Mouse (Mus musculus) ES-Bruce4 (cell line): ENCODE measurements at regions not wholly inside any gene's neighbourhood (a gene's known extent, or its start where the extent isn't known, plus 50 kb on each side); places are given as distances from the start of the nearest gene placed in this dataset.
A peak's percentile ranks its signal among the peaks of the same experiment; 100 is the strongest.
"Not testable (repeated sequence)": the region's sequence is repeated elsewhere in the genome, so short reads cannot be mapped to it uniquely, and the experiment has no call there.

Experiments used
- H3K27ac ChIP-seq: 2 replicates; pipeline ENCODE4 v1.5.1; 2012; ENCODE audit warnings: low read length, inconsistent platforms; ENCODE audit not compliant: insufficient read depth
- H3K27me3 ChIP-seq: 2 replicates; pipeline ENCODE4 v1.6.1; 2012; ENCODE audit warnings: mild to moderate bottlenecking, low read length, inconsistent platforms; ENCODE audit not compliant: control insufficient read depth, poor library complexity, insufficient read depth, severe bottlenecking
- H3K36me3 ChIP-seq: 2 replicates; pipeline ENCODE4 v1.6.1; 2012; ENCODE audit warnings: inconsistent platforms, mild to moderate bottlenecking, low read length, moderate library complexity; ENCODE audit not compliant: control insufficient read depth, poor library complexity, insufficient read depth, severe bottlenecking
- H3K4me1 ChIP-seq: one replicate; pipeline ENCODE4 v1.8.1; 2011; ENCODE audit warnings: low read length; ENCODE audit not compliant: control insufficient read depth, insufficient read depth
- H3K4me3 ChIP-seq: 2 replicates; pipeline ENCODE4 v1.5.1; 2011; ENCODE audit warnings: low read depth, mild to moderate bottlenecking, low read length
- H3K9ac ChIP-seq: 2 replicates; pipeline ENCODE4 v1.6.1; 2012; ENCODE audit warnings: low read depth, mild to moderate bottlenecking, inconsistent platforms; ENCODE audit not compliant: poor library complexity, severe bottlenecking
- H3K9me3 ChIP-seq: replicated peaks from 2 replicates; pipeline ENCODE4 v1.6.1; 2012; ENCODE audit warnings: mild to moderate bottlenecking, low read length, inconsistent platforms; ENCODE audit not compliant: control insufficient read depth, poor library complexity, insufficient read depth, severe bottlenecking
- CTCF ChIP-seq: IDR thresholded peaks from one replicate; pipeline ENCODE4 v1.8.1; 2011; ENCODE audit warnings: low read depth, low read length
- EP300 ChIP-seq: IDR thresholded peaks from 2 replicates; pipeline ENCODE4 v1.6.1; 2011; ENCODE audit warnings: low read depth, low read length; ENCODE audit not compliant: insufficient read depth
- POLR2A ChIP-seq: IDR thresholded peaks from one replicate; pipeline ENCODE4 v1.8.1; 2011; ENCODE audit warnings: low read length; ENCODE audit not compliant: insufficient read depth

GRCm38 (mm10) chr5:129281406-129281805, 184.9 kb downstream of the Adgrd1 start:
- H3K36me3 ChIP-seq: no peaks in the 10 kb centered on the region
- H3K4me3 ChIP-seq: no peak overlapping the region
- H3K27ac ChIP-seq: 0 out of 2 replicates have a peak overlapping the region, but pooled peaks have one; percentile 85
- H3K4me1 ChIP-seq: peaks cover 11% of the 10 kb centered on the region
- TF ChIP-seq CTCF (no peak), EP300 (0 out of 2 replicates have a peak, but pooled peaks have one; percentile 27)
- H3K27me3 ChIP-seq: no peaks in the 10 kb centered on the region
- no peaks in the 10 kb centered on the region for H3K9me3 ChIP-seq
- H3K9ac ChIP-seq: no peak overlapping the region

- Histone ChIP-seq H3K4me1 (peaks cover 11% of the 10 kb centered on the region), H3K27me3 (no peaks in the 10 kb centered on the region), H3K4me3 (no peak overlapping the region), H3K36me3 (no peaks in the 10 kb centered on the region), H3K27ac (peak overlapping the region; percentile 91), H3K9me3 (no peaks in the 10 kb centered on the region), H3K9ac (no peak overlapping the region)
- TF ChIP-seq EP300 (peak; percentile 96), CTCF (peak; percentile 19), POLR2A (no peak)
Observed at GRCm38 (mm10) chr5:129282133-129282532, 185.6 kb downstream of the Adgrd1 start.

GRCm38 (mm10) chr5:129282826-129283225, 186.3 kb downstream of the Adgrd1 start:
- Histone ChIP-seq H3K36me3 (no peaks in the 10 kb centered on the region), H3K9me3 (no peaks in the 10 kb centered on the region), H3K27me3 (no peaks in the 10 kb centered on the region), H3K27ac (peak overlapping the region; percentile 91), H3K9ac (peak overlapping the region; percentile 35; the same call in 1 of the 2 replicates), H3K4me3 (no peak overlapping the region), H3K4me1 (peaks cover 11% of the 10 kb centered on the region)
- TF ChIP-seq EP300: no peak

GRCm38 (mm10) chr5:129287481-129287880, 190.9 kb downstream of the Adgrd1 start:
- Histone ChIP-seq H3K27me3 (no peaks in the 10 kb centered on the region), H3K4me3 (no peak overlapping the region), H3K36me3 (no peaks in the 10 kb centered on the region), H3K4me1 (peaks cover 5% of the 10 kb centered on the region), H3K9me3 (no peaks in the 10 kb centered on the region), H3K27ac (no peak overlapping the region), H3K9ac (no peak overlapping the region)
- no peak for TF ChIP-seq POLR2A
- no peak for TF ChIP-seq EP300
- no peak for TF ChIP-seq CTCF

- H3K9ac ChIP-seq, H3K36me3 ChIP-seq, H3K9me3 ChIP-seq, H3K27me3 ChIP-seq, H3K4me3 ChIP-seq, H3K4me1 ChIP-seq, H3K27ac ChIP-seq: not testable (repeated sequence)
Observed at GRCm38 (mm10) chr5:129292821-129293220, 196.3 kb downstream of the Adgrd1 start.

- H3K4me1 ChIP-seq, H3K4me3 ChIP-seq, H3K27me3 ChIP-seq, H3K9ac ChIP-seq, H3K27ac ChIP-seq, H3K9me3 ChIP-seq, H3K36me3 ChIP-seq: not testable (repeated sequence)
Observed at GRCm38 (mm10) chr5:129294861-129295542, 198.5 kb downstream of the Adgrd1 start.
